Mouse (Mus musculus) testis, adult 2 months (tissue): ENCODE data around the gene Cdkn2aipnl. TPM values are rescaled to one million over a fixed set of nuclear protein-coding genes. Genes with fewer than 3 reads are reported as not detected.

ENCODE experiments used
- H3K27ac ChIP-seq: fragments of 200-500 bp; 2 replicates; pipeline ENCODE4 v1.5.1; 2012; ENCODE audit warnings: low read depth, low read length; ENCODE audit not compliant: control insufficient read depth, insufficient read depth
- H3K27me3 ChIP-seq: fragments of 200-500 bp; 2 replicates; pipeline ENCODE4 v1.6.1; 2012; ENCODE audit warnings: mild to moderate bottlenecking, low read length, moderate library complexity; ENCODE audit not compliant: control insufficient read depth, insufficient read depth
- H3K36me3 ChIP-seq: fragments of 200-500 bp; 2 replicates; pipeline ENCODE4 v1.6.1; 2012; ENCODE audit warnings: mild to moderate bottlenecking, low read length; ENCODE audit not compliant: control insufficient read depth, insufficient read depth
- H3K4me1 ChIP-seq: fragments of 200-500 bp; 2 replicates; pipeline ENCODE4 v1.6.1; 2012; ENCODE audit warnings: low read length; ENCODE audit not compliant: control insufficient read depth, insufficient read depth
- H3K4me3 ChIP-seq: fragments of 200-500 bp; 2 replicates; pipeline ENCODE4 v1.5.1; 2012; ENCODE audit warnings: low read depth, mild to moderate bottlenecking, low read length, moderate library complexity, mixed read lengths; ENCODE audit not compliant: control insufficient read depth
- CTCF ChIP-seq: fragments of 200-500 bp; IDR thresholded peaks from 2 replicates; pipeline ENCODE4 v1.5.1; 2012; ENCODE audit warnings: low read depth, mild to moderate bottlenecking, inconsistent platforms, low read length, moderate library complexity; ENCODE audit not compliant: control insufficient read depth, insufficient read depth, insufficient replicate concordance
- POLR2A ChIP-seq: fragments of 200-500 bp; IDR thresholded peaks from 2 replicates; pipeline ENCODE4 v1.6.1; 2012; ENCODE audit warnings: low read depth, mild to moderate bottlenecking, inconsistent platforms, low read length, moderate library complexity; ENCODE audit not compliant: control insufficient read depth
- polyA plus RNA-seq: library from polyadenylated mRNA; depleted of rRNA; stranded (reverse); fragments of >200 nt; gene quantifications from 2 replicates; pipeline ENCODE4 v1.2.3, GENCODE M21; 2012

The Cdkn2aipnl gene
- polyA plus RNA-seq, 1 experiment = 7.0 TPM

DNA sequence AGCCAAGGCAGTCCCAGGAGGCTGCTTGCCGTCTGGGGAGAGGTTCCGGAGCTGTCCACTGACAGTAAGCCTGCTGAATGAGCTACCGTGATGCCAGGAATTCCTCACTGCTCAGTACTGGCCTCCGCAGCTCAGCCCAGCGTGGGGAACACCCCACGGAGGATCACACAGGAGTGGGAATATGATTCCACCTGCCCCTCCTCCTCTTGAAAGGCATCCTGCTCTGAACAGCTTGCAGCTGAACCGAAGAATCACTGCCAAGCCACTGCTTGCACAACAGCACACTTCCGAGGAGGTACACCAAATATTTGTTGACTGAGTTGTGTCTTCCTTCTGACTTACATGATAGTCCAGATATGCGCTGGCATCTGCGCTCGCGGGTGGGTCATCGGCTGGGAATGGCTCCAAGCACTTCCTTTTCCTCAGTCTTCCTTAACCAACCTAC, 26.9 kb upstream of the Cdkn2aipnl start:
- Histone ChIP-seq H3K4me3 (no peak overlapping the region), H3K4me1 (no peaks in the 10 kb centered on the region), H3K36me3 (no peaks in the 10 kb centered on the region), H3K27me3 (no peaks in the 10 kb centered on the region), H3K27ac (no peak overlapping the region)
- TF ChIP-seq POLR2A = no peak
- no peak for TF ChIP-seq CTCF

- Histone ChIP-seq H3K27me3 (no peaks in the 10 kb centered on the region), H3K4me1 (no peaks in the 10 kb centered on the region), H3K27ac (no peak overlapping the region), H3K4me3 (no peak overlapping the region), H3K36me3 (no peaks in the 10 kb centered on the region)
- TF ChIP-seq CTCF (no peak), POLR2A (no peak)
Observed at GRCm38 (mm10) chr11:51942602-51943499, 24.6 kb upstream of the Cdkn2aipnl start.

- no peaks in the 10 kb centered on the region for H3K27me3 ChIP-seq
- TF ChIP-seq CTCF (no peak), POLR2A (no peak)
- no peak overlapping the region for H3K4me3 ChIP-seq
- H3K4me1 ChIP-seq = no peaks in the 10 kb centered on the region
- no peak overlapping the region for H3K27ac ChIP-seq
- no peaks in the 10 kb centered on the region for H3K36me3 ChIP-seq
Observed at GRCm38 (mm10) chr11:51943500-51943841, 24.0 kb upstream of the Cdkn2aipnl start.

DNA sequence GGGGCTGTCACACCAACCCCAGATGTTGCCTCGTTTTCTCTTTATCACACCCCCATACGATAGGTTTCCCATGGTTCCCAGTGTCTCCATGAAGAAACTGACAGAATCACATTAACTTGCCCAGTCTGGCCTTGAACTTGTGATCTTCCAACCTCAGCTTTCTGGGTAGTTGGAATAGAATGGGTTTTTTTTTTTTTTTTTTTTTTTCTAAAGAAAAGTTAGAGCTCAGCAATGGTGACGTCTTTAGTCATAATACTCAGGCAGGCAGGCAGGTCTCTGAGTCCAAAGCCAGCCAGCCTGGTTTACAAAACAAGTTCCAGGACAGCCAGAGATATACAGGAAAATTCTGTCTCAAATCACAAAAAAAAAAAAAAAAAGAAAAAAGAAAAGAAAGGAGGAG, 23.2 kb upstream of the Cdkn2aipnl start:
- TF ChIP-seq CTCF = no peak
- TF ChIP-seq POLR2A = no peak
- Histone ChIP-seq H3K27ac (no peak overlapping the region), H3K4me1 (no peaks in the 10 kb centered on the region)

GRCm38 (mm10) chr11:51945548-51945947, 21.9 kb upstream of the Cdkn2aipnl start:
- TF ChIP-seq POLR2A (no peak), CTCF (no peak)
- H3K36me3 ChIP-seq = no peaks in the 10 kb centered on the region
- no peaks in the 10 kb centered on the region for H3K4me1 ChIP-seq
- no peaks in the 10 kb centered on the region for H3K27me3 ChIP-seq
- no peak overlapping the region for H3K27ac ChIP-seq
- H3K4me3 ChIP-seq = no peak overlapping the region

More for the DNA sequence above, 23.2 kb upstream of the Cdkn2aipnl start:
- no peaks in the 10 kb centered on the region for H3K36me3 ChIP-seq
- H3K27me3 ChIP-seq = no peaks in the 10 kb centered on the region
- H3K4me3 ChIP-seq = no peak overlapping the region

DNA sequence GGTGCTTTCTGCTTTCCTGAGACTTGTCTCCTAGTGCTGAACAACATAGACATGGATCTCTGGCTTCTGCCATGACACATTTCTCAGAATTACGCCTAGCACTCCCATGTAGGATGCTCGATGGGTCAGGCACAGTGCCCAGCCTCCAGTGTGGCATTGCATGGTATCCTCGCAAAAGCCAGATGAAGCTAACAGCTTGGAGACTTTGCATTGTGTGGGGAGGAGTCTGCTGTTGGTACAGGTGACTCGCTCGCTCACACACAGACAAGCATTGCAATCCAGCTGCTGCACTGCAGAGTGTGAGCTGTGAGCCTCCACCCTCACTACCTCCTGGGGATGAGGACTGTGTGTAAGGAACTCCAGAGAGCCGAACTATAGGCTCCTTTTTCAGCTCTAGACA, 21.3 kb upstream of the Cdkn2aipnl start:
- Histone ChIP-seq H3K4me3 (no peak overlapping the region), H3K27me3 (no peaks in the 10 kb centered on the region), H3K36me3 (no peaks in the 10 kb centered on the region), H3K27ac (no peak overlapping the region), H3K4me1 (no peaks in the 10 kb centered on the region)
- TF ChIP-seq CTCF = no peak
- no peak for TF ChIP-seq POLR2A

GRCm38 (mm10) chr11:51949155-51949840, 18.2 kb upstream of the Cdkn2aipnl start:
- H3K4me3 ChIP-seq = no peak overlapping the region
- no peaks in the 10 kb centered on the region for H3K36me3 ChIP-seq
- H3K27me3 ChIP-seq = no peaks in the 10 kb centered on the region
- TF ChIP-seq POLR2A = no peak
- no peak for TF ChIP-seq CTCF
- no peak overlapping the region for H3K27ac ChIP-seq
- H3K4me1 ChIP-seq = no peaks in the 10 kb centered on the region
